Mouse (Mus musculus): ENCODE data around the gene Fam69b. TPM values are rescaled to one million over a fixed set of nuclear protein-coding genes. Genes with fewer than 3 reads are reported as not detected.

The Fam69b gene
- polyA plus RNA-seq (2012; rRNA removed) (0.78 and 0.94 TPM in 2 replicates), polyA plus RNA-seq (2014; fragmentation: Nextera tagmentation; extraction: Ambion mirVana) (0.70 and 0.78 TPM in 2 replicates)

DNA sequence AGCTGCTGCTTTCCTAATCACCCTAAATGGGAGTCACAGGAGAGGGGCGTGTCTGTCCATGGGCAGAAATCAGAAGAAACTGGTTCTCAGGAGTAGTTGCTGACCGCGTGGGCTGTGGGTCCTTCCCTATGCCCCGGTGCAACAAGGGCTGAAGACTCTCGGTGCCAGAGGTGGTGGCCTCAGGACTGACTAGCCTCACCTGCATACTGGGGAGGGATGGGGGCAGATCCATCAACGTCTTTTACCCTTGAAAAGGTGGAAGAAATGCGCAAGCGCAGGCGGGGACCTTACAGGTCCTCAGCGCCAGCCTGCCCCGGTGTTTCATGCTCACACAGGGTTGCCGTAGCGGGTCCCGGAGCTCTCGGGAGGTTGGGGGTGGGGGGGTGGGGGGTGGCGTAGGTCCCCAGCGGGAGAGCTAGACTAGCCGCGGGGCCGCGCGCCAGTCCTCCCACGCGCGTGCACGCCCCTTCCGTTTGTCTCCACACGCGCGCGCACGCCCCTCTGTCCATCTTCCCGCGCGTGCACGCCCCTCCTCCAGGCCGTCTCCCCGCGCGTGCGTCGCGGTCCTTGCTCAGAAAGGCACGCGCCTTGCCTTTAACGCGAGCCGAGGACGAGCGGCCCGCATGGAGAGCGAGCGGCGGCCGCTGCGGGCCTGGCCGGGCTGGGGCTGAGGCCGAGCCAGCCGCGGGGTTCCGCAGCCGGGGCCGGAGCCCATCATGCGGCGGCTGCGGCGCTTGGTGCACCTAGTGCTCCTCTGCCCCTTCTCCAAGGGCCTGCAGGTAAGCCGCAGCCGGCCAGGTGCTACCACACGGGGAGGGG, at the start of gene Fam69b:
Gene Fam69b (plus strand): TSS at position 537 of the 819 bp plus-strand sequence.
- DNase-seq (ENCODE audit: low read depth in 3 of 3, low spot score in 3 of 3): no peak
- 1% methylated on average over 69 of the region's 70 CpGs for WGBS (ENCODE audit: insufficient replicate concordance)

DNA sequence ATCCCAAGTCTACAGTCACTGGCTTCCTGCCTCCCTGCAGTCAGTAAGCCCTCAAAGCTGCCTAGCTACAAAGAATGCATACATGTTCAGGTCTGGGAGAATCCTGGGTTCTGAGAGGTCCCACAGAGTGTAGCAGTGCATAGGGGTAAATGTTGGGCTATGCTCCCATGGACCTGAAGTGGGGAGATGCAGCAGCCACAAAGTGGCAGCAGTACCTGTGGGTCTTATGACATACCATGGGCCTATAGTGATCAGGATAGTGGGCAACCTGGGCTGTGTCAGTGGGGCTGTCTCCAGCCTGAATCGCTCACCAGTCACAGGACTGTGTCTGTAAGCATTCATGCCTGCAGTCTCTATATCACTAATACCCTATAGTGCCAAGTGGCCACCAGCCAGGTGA, 48.5 kb upstream of the Fam69b start, which contains the start of gene Egfl7:
Gene Egfl7 (plus strand): TSS at position 301 of the 400 bp plus-strand sequence.
- WGBS (ENCODE audit: insufficient replicate concordance): 55% methylated on average over 1 of the region's 1 CpGs
- no peaks in the 10 kb centered on the region for H3K27me3 ChIP-seq (ENCODE audit: control insufficient read depth, insufficient read depth, low read length)
- no peak within 1 kb of the TSS for H3K27ac ChIP-seq
- no peaks in the 10 kb centered on the region for H3K36me3 ChIP-seq (replicated peaks; ENCODE audit: control insufficient read depth, insufficient read depth, low read depth)
- H3K9ac ChIP-seq (replicated peaks): no peak within 1 kb of the TSS
- TF ChIP-seq CTCF (IDR thresholded peaks at IDR 0.05; ENCODE audit: low read depth) (no peak), EP300 (IDR thresholded peaks at IDR 0.05; ENCODE audit: low read depth) (no peak)
- no peak within 1 kb of the TSS for H3K4me3 ChIP-seq (ENCODE audit: insufficient read depth in 1 of 2, low read depth in 2 of 2, low read length in 2 of 2)
- DNase-seq (ENCODE audit: low read depth in 3 of 3, low spot score in 3 of 3): no peak
- no peaks in the 10 kb centered on the region for H3K9me3 ChIP-seq (ENCODE audit: control insufficient read depth, low read length)
- no peak for ATAC-seq (ENCODE audit: insufficient read depth)
- H3K4me1 ChIP-seq (replicated peaks; ENCODE audit: control insufficient read depth in 2 of 2, insufficient read depth in 2 of 2, low read length in 1 of 2): peaks cover 11 to 37% of the 10 kb centered on the region in 2 experiments
- no peak within 1 kb of the TSS for H3K4me2 ChIP-seq (ENCODE audit: low read depth)

More for the DNA sequence above, at the start of gene Fam69b:
- peaks cover 12% of the 10 kb centered on the region for H3K27me3 ChIP-seq (ENCODE audit: control insufficient read depth, insufficient read depth, low read length)
- no peaks in the 10 kb centered on the region for H3K4me1 ChIP-seq (replicated peaks; ENCODE audit: control insufficient read depth in 2 of 2, insufficient read depth in 2 of 2, low read length in 1 of 2)
- TF ChIP-seq EP300 (IDR thresholded peaks at IDR 0.05; ENCODE audit: low read depth) (no peak), CTCF (IDR thresholded peaks at IDR 0.05; ENCODE audit: low read depth) (no peak)
- ATAC-seq (ENCODE audit: insufficient read depth): no peak
- peak within 1 kb of the TSS; percentile 56 for H3K4me2 ChIP-seq (ENCODE audit: low read depth)
- peak within 1 kb of the TSS; percentile 44 to 49 for H3K4me3 ChIP-seq (ENCODE audit: insufficient read depth in 1 of 2, low read depth in 2 of 2, low read length in 2 of 2)
- H3K9me3 ChIP-seq (ENCODE audit: control insufficient read depth, low read length): no peaks in the 10 kb centered on the region
- H3K36me3 ChIP-seq (replicated peaks; ENCODE audit: control insufficient read depth, insufficient read depth, low read depth): no peaks in the 10 kb centered on the region
- no peak within 1 kb of the TSS for H3K27ac ChIP-seq
- no peak within 1 kb of the TSS for H3K9ac ChIP-seq (replicated peaks)

DNA sequence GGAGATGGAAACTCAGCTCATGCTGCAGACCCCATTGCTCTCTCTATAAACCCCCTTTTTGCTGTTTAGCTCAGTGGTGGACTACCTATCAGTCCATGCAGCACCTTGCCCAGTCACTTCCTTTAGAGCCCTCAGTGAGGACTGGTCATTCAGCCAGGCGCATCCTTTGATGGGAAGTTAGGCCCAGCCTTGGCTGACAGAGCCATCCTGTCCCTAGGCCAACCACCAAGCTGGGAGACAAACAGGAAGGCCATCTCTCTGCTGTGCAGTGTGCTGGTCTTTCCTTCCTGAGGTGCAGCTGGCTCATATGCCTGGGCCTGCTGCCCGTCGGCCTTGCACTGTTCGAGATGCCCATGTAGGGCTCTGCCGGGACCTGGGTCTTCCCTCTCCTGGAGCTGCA, 47.5 kb upstream of the Fam69b start:
- Histone ChIP-seq H3K9ac (replicated peaks) (no peak overlapping the region), H3K27me3 (ENCODE audit: control insufficient read depth, insufficient read depth, low read length) (no peaks in the 10 kb centered on the region), H3K36me3 (replicated peaks; ENCODE audit: control insufficient read depth, insufficient read depth, low read depth) (no peaks in the 10 kb centered on the region), H3K9me3 (ENCODE audit: control insufficient read depth, low read length) (no peaks in the 10 kb centered on the region), H3K4me2 (ENCODE audit: low read depth) (no peak overlapping the region), H3K4me1 (replicated peaks; ENCODE audit: control insufficient read depth in 2 of 2, insufficient read depth in 2 of 2, low read length in 1 of 2) (peaks cover 6 to 27% of the 10 kb centered on the region in 2 experiments), H3K27ac (no peak overlapping the region), H3K4me3 (ENCODE audit: insufficient read depth in 1 of 2, low read depth in 2 of 2, low read length in 2 of 2) (no peak overlapping the region)
- WGBS (ENCODE audit: insufficient replicate concordance): 56% methylated on average over 5 of the region's 5 CpGs
- DNase-seq (ENCODE audit: low read depth in 3 of 3, low spot score in 3 of 3) (no peak), ATAC-seq (ENCODE audit: insufficient read depth) (no peak)
- TF ChIP-seq EP300 (IDR thresholded peaks at IDR 0.05; ENCODE audit: low read depth): no peak
- no peak for TF ChIP-seq CTCF (IDR thresholded peaks at IDR 0.05; ENCODE audit: low read depth)

GRCm38 (mm10) chr2:26582203-26582602, 46.1 kb upstream of the Fam69b start:
- Histone ChIP-seq H3K36me3 (replicated peaks; ENCODE audit: control insufficient read depth, insufficient read depth, low read depth) (no peaks in the 10 kb centered on the region), H3K4me2 (ENCODE audit: low read depth) (no peak overlapping the region), H3K4me3 (ENCODE audit: insufficient read depth in 1 of 2, low read depth in 2 of 2, low read length in 2 of 2) (no peak overlapping the region), H3K9ac (replicated peaks) (no peak overlapping the region), H3K9me3 (ENCODE audit: control insufficient read depth, low read length) (no peaks in the 10 kb centered on the region), H3K4me1 (replicated peaks; ENCODE audit: control insufficient read depth in 2 of 2, insufficient read depth in 2 of 2, low read length in 1 of 2) (peaks cover under 1 to 17% of the 10 kb centered on the region in 2 experiments; a peak in 3 of 4 replicates), H3K27me3 (ENCODE audit: control insufficient read depth, insufficient read depth, low read length) (no peaks in the 10 kb centered on the region), H3K27ac (no peak overlapping the region)
- WGBS (ENCODE audit: insufficient replicate concordance): 25% methylated on average over 2 of the region's 2 CpGs
- TF ChIP-seq EP300 (IDR thresholded peaks at IDR 0.05; ENCODE audit: low read depth) (no peak), CTCF (IDR thresholded peaks at IDR 0.05; ENCODE audit: low read depth) (no peak)
- DNase-seq (ENCODE audit: low read depth in 3 of 3, low spot score in 3 of 3) (no peak), ATAC-seq (ENCODE audit: insufficient read depth) (no peak)

DNA sequence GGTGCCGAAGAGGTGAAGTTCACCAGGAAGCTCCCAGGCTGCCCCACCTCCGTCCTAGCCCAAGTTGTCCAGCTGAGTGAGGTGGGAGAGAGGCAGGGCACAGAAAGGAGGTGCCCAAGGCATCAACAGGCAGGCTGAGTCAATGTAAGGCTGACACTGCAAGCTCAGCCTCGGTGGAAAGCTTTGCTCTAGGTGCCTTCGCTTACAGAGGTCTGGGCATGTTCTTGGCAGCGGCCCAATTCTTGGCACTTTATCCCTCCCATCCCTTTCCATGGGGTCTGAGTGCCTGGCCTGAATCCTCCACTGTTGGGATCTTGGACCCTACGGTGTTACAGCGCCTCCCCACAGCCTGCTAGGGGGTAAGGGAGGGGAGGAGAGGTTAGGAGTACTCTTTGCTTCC, 45.5 kb upstream of the Fam69b start:
- no peaks in the 10 kb centered on the region for H3K36me3 ChIP-seq (replicated peaks; ENCODE audit: control insufficient read depth, insufficient read depth, low read depth)

More for the DNA sequence above, 45.5 kb upstream of the Fam69b start:
- TF ChIP-seq CTCF (IDR thresholded peaks at IDR 0.05; ENCODE audit: low read depth): no peak
- no peak for TF ChIP-seq EP300 (IDR thresholded peaks at IDR 0.05; ENCODE audit: low read depth)
- no peak overlapping the region for H3K27ac ChIP-seq
- peaks cover 2 to 17% of the 10 kb centered on the region in 2 experiments; a peak in 3 of 4 replicates for H3K4me1 ChIP-seq (replicated peaks; ENCODE audit: control insufficient read depth in 2 of 2, insufficient read depth in 2 of 2, low read length in 1 of 2)
- no peak overlapping the region for H3K9ac ChIP-seq (replicated peaks)
- DNase-seq (ENCODE audit: low read depth in 3 of 3, low spot score in 3 of 3) (no peak), ATAC-seq (ENCODE audit: insufficient read depth) (no peak)
- no peak overlapping the region for H3K4me3 ChIP-seq (ENCODE audit: insufficient read depth in 1 of 2, low read depth in 2 of 2, low read length in 2 of 2)
- no peak overlapping the region for H3K4me2 ChIP-seq (ENCODE audit: low read depth)
- H3K27me3 ChIP-seq (ENCODE audit: control insufficient read depth, insufficient read depth, low read length): no peaks in the 10 kb centered on the region
- WGBS (ENCODE audit: insufficient replicate concordance): 65% methylated on average over 7 of the region's 7 CpGs
- H3K9me3 ChIP-seq (ENCODE audit: control insufficient read depth, low read length): no peaks in the 10 kb centered on the region
